Mouse (Mus musculus): Measurements from ENCODE around the gene Mrm1. TPM values are rescaled to one million over a fixed set of nuclear protein-coding genes. Genes with fewer than 3 reads are reported as not detected.

Mrm1 gene
- polyA plus RNA-seq, 1 experiment from 2014 or later = 18.5 TPM

DNA sequence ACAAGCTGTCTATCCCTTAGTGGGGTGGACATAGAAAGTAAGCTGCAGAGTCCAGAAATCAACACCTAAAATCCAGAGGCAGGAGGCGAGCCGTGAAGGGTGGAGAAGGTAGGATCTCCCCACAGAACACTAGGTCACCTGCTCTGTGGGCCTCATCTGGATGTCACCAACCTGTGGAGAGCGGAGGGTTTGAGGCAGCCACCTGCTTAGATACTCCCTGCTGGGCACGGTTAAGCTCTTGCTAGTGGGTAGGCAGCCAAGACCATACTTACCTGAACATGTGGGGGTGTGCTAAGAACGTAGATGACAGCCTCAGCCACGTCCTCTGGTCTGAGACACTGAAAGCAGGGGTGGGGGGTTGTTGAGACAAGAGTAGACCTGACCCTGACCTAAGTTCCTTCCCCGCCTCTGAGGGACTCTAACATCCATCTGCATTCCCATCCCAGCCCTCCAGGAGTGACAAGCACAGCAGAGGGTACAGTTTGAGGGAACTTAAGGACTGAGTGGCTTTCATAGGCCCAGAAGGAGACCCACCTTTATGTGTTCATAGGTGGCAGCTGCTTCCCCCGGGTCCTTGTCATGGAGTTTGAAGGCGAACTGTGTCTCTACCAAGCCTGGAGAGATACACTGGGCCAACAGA lies 1.9 kb upstream of the Mrm1 start:
- Histone ChIP-seq H3K9ac (ENCODE audit: low read depth, low read length) (no peak overlapping the region), H3K4me3 (ENCODE audit: low read depth, low read length) (no peak overlapping the region), H3K27me3 (ENCODE audit: control insufficient read depth, insufficient read depth, low read depth, low read length) (no peaks in the 10 kb centered on the region), H3K9me3 (replicated peaks; ENCODE audit: control insufficient read depth, low read length, poor library complexity, severe bottlenecking) (no peaks in the 10 kb centered on the region), H3K36me3 (ENCODE audit: control insufficient read depth, insufficient read depth, low read length) (no peaks in the 10 kb centered on the region), H3K27ac (ENCODE audit: low read length) (no peak overlapping the region), H3K4me2 (ENCODE audit: low read length) (no peak overlapping the region), H3K4me1 (ENCODE audit: control insufficient read depth, insufficient read depth, low read length) (no peaks in the 10 kb centered on the region)
- no peak for ATAC-seq
- WGBS = 87% methylated on average over 9 of the region's 9 CpGs

DNA sequence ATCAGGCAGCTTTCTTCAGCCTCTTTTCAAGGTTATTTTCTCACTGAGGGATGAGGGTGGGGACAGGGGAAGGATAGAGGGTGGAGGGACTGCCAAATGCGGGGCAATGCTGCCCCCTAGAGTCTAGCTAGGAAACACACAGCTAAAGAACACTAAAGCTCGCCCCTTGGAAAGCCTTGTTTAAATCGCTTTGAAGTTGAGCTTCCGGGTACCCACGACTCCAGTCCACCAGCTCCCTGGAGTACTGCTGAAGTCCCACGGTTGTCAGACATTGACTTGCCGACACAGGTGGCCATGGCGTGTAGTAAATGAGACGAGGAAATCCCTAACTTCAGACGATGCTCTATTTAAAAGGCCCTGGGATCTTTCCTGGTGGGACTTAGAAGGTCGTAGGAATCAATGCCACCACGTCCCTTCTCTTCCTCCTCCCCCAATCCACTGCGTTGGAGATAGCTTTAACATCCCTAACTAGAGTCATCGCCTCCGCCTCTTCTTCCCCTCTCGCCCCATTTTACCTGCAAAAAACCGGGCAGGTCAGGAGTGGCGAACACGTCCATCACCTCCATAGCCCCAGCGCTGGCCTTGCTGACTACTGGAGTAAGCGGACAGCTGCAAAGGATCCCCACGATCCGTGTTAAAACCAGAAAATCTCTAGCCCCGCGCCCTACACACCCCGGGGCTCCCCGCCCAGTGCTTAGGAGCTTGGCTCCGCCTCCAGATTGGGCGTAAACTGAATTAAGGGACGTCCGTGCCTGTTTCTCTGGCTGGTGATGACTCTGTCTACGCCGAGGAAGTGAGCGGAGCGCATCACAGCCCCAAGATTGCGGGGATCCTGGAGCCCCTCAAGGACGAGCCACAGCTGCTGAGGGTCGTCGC lies 992 bp downstream of the Mrm1 start:
- peak overlapping the region; percentile 55 for H3K27ac ChIP-seq (ENCODE audit: low read length)
- no peaks in the 10 kb centered on the region for H3K36me3 ChIP-seq (ENCODE audit: control insufficient read depth, insufficient read depth, low read length)
- peak overlapping the region; percentile 74 for H3K9ac ChIP-seq (ENCODE audit: low read depth, low read length)
- H3K27me3 ChIP-seq (ENCODE audit: control insufficient read depth, insufficient read depth, low read depth, low read length) = no peaks in the 10 kb centered on the region
- peak; percentile 76 for ATAC-seq
- H3K9me3 ChIP-seq (replicated peaks; ENCODE audit: control insufficient read depth, low read length, poor library complexity, severe bottlenecking) = no peaks in the 10 kb centered on the region
- under 1% methylated on average over 39 of the region's 39 CpGs for WGBS
- H3K4me1 ChIP-seq (ENCODE audit: control insufficient read depth, insufficient read depth, low read length) = no peaks in the 10 kb centered on the region
- peak overlapping the region; percentile 64 for H3K4me3 ChIP-seq (ENCODE audit: low read depth, low read length)
- peak overlapping the region; percentile 86 for H3K4me2 ChIP-seq (ENCODE audit: low read length)

DNA sequence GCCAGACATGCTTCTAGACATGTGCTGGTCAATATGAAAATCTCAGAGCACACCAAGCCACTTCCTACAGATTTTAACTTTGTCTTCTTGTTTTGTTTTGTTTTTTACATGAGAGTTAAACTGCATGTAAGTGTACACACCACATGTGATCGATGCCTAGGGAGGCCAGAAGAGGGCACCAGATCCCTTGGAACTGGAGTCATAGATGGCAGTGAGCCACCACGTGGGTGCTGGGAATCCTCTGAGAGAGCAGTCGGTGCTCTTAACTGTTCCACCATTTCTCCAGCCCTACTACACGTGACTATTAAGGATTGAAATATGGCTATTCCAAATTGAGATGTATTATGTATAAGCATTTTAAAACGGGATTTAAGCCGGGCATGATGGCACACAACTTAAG lies 2.0 kb downstream of the Mrm1 start:
- H3K9ac ChIP-seq (ENCODE audit: low read depth, low read length) = no peak overlapping the region
- no peak for ATAC-seq
- H3K27ac ChIP-seq (ENCODE audit: low read length) = no peak overlapping the region
- H3K4me2 ChIP-seq (ENCODE audit: low read length) = no peak overlapping the region
- H3K9me3 ChIP-seq (replicated peaks; ENCODE audit: control insufficient read depth, low read length, poor library complexity, severe bottlenecking) = no peaks in the 10 kb centered on the region
- WGBS = 80% methylated on average over 6 of the region's 6 CpGs
- H3K4me1 ChIP-seq (ENCODE audit: control insufficient read depth, insufficient read depth, low read length) = no peaks in the 10 kb centered on the region
- H3K27me3 ChIP-seq (ENCODE audit: control insufficient read depth, insufficient read depth, low read depth, low read length) = no peaks in the 10 kb centered on the region
- no peak overlapping the region for H3K4me3 ChIP-seq (ENCODE audit: low read depth, low read length)
- H3K36me3 ChIP-seq (ENCODE audit: control insufficient read depth, insufficient read depth, low read length) = no peaks in the 10 kb centered on the region

DNA sequence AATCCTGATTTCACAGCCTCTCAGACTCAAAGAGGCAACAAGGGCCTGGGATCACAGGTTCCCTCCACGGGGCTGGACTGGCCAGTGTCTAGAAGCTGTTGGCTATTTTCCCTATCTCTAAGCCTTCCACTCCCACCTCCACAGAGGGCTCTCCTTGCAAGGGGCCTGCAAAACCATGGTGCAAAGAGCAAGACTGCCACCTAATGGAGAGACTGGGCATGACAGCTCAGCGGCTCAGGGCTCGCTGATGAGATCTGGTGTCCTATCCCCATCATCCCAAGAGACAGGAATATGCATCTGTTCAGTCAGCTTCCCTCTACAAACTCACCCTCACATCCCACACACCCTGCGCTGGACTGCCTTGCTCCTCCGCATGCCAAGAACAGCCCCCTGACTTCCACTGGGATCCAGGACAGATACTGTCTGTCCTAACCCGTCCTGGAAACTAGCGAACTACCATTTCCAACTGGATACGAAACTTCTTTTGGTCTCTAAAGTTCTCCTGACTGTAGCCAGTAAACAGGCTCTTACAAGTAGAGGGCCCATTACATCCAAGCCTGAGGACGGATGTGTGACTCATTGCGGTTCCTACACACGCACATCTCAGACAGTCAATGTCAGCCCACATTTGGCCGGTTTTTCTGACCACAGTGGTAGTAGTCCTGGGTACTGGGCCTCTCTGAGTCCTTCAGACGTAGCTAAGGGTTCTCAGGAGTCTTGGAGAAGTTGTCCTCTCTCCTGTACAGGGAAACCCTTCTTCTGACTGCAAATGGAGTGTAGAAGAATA lies 5.4 kb downstream of the Mrm1 start:
- Histone ChIP-seq H3K4me2 (ENCODE audit: low read length) (no peak overlapping the region), H3K27me3 (ENCODE audit: control insufficient read depth, insufficient read depth, low read depth, low read length) (no peaks in the 10 kb centered on the region), H3K36me3 (ENCODE audit: control insufficient read depth, insufficient read depth, low read length) (no peaks in the 10 kb centered on the region), H3K27ac (ENCODE audit: low read length) (no peak overlapping the region), H3K9me3 (replicated peaks; ENCODE audit: control insufficient read depth, low read length, poor library complexity, severe bottlenecking) (no peaks in the 10 kb centered on the region), H3K4me3 (ENCODE audit: low read depth, low read length) (no peak overlapping the region), H3K9ac (ENCODE audit: low read depth, low read length) (no peak overlapping the region), H3K4me1 (ENCODE audit: control insufficient read depth, insufficient read depth, low read length) (no peaks in the 10 kb centered on the region)
- 56% methylated on average over 13 of the region's 13 CpGs for WGBS
- 0 out of 2 replicates have a peak, but pooled peaks have one; percentile 43 for ATAC-seq

DNA sequence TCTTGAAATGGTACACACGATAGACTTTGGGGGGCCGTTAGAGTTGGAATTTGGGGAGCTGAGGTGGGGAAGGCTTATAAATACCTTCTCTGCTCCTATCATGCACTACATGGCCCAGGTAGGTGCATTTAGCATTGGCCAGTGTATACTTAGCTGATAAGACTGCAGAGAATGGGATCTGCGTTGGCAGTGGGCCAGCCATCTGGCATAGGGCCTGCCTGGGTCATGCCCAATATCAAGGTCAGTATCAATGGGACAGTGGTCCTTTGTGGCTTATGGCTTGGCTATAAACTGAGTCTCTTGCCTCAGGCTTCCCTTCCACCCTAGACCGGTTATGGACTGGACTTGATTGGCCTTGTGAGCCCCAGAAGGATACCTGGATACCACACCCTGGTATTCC lies 14.9 kb downstream of the Mrm1 start:
- Histone ChIP-seq H3K4me1 (ENCODE audit: control insufficient read depth, insufficient read depth, low read length) (no peaks in the 10 kb centered on the region), H3K9me3 (replicated peaks; ENCODE audit: control insufficient read depth, low read length, poor library complexity, severe bottlenecking) (no peaks in the 10 kb centered on the region), H3K4me2 (ENCODE audit: low read length) (no peak overlapping the region), H3K27ac (ENCODE audit: low read length) (no peak overlapping the region), H3K36me3 (ENCODE audit: control insufficient read depth, insufficient read depth, low read length) (no peaks in the 10 kb centered on the region), H3K27me3 (ENCODE audit: control insufficient read depth, insufficient read depth, low read depth, low read length) (no peaks in the 10 kb centered on the region; the same call in 1 of the 2 replicates), H3K9ac (ENCODE audit: low read depth, low read length) (no peak overlapping the region), H3K4me3 (ENCODE audit: low read depth, low read length) (no peak overlapping the region)
- WGBS = 94% methylated on average over 4 of the region's 4 CpGs
- no peak for ATAC-seq

DNA sequence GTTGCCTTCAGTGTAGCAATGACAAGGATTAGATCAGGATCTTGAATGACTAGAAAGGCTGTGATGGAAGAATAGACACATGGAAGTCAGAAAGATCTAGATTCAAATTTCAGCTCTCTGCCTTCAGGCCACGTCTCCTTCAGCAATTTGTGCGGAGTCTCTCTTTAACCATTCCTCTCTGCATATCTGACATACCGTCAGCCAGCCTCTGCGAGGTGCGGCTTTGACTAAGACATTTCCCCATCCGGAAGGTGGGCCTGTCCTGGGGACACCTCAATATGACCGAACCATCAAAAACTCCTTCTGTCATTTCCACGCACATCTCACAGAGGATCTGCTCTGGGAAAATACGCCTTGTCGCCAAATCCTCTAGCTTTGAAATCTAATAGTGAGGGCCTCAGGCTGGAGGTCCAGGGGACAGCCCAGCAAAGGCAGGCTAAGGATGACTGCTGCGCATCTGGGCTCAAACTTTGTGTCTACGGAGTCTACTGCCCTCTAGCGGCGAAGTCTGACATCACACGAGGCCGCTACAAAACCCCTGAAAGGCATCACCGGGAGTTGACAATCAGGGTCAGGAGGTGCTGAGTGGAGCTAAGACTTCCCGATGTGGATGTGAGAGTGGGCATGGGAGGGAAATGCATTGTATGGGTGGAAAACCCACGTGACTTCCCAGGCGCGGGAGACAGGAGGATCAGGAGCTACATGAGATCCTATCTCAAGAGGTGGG lies 21.5 kb downstream of the Mrm1 start:
- no peaks in the 10 kb centered on the region for H3K36me3 ChIP-seq (ENCODE audit: control insufficient read depth, insufficient read depth, low read length)
- no peak overlapping the region for H3K27ac ChIP-seq (ENCODE audit: low read length)
- no peaks in the 10 kb centered on the region; the same call in 1 of the 2 replicates for H3K27me3 ChIP-seq (ENCODE audit: control insufficient read depth, insufficient read depth, low read depth, low read length)
- H3K4me2 ChIP-seq (ENCODE audit: low read length) = no peak overlapping the region
- no peak overlapping the region for H3K9ac ChIP-seq (ENCODE audit: low read depth, low read length)
- no peak overlapping the region for H3K4me3 ChIP-seq (ENCODE audit: low read depth, low read length)
- ATAC-seq = peak; percentile 55; the same call in 1 of the 2 replicates
- WGBS = 17% methylated on average over 21 of the region's 21 CpGs
- H3K4me1 ChIP-seq (ENCODE audit: control insufficient read depth, insufficient read depth, low read length) = peaks cover 4% of the 10 kb centered on the region; the same call in 1 of the 2 replicates
- no peaks in the 10 kb centered on the region for H3K9me3 ChIP-seq (replicated peaks; ENCODE audit: control insufficient read depth, low read length, poor library complexity, severe bottlenecking)

DNA sequence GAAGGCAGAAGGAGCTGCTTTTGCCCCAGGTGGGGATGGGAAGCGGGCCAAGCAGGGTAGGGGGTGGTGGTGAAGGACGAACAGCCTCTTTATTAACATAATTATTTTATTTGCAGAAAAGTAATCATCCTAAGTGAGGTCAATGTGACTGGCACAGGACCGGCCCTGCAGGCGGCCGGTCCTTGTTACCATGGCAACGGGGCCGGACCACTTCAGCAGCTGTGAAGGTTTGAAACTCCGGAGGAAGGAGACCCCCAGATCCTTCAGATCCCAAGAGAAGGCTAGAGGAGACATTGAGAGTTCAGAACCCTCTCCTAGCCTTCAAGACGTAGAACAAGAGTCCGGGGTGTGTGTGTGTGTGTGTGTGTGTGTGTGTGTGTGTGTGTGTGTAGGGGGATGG lies 22.3 kb downstream of the Mrm1 start:
- ATAC-seq = no peak
- Histone ChIP-seq H3K4me3 (ENCODE audit: low read depth, low read length) (no peak overlapping the region), H3K27me3 (ENCODE audit: control insufficient read depth, insufficient read depth, low read depth, low read length) (no peaks in the 10 kb centered on the region), H3K4me1 (ENCODE audit: control insufficient read depth, insufficient read depth, low read length) (peaks cover 4% of the 10 kb centered on the region; the same call in 1 of the 2 replicates), H3K9ac (ENCODE audit: low read depth, low read length) (no peak overlapping the region), H3K9me3 (replicated peaks; ENCODE audit: control insufficient read depth, low read length, poor library complexity, severe bottlenecking) (no peaks in the 10 kb centered on the region), H3K36me3 (ENCODE audit: control insufficient read depth, insufficient read depth, low read length) (no peaks in the 10 kb centered on the region), H3K4me2 (ENCODE audit: low read length) (no peak overlapping the region), H3K27ac (ENCODE audit: low read length) (no peak overlapping the region)
- 25% methylated on average over 10 of the region's 10 CpGs for WGBS

DNA sequence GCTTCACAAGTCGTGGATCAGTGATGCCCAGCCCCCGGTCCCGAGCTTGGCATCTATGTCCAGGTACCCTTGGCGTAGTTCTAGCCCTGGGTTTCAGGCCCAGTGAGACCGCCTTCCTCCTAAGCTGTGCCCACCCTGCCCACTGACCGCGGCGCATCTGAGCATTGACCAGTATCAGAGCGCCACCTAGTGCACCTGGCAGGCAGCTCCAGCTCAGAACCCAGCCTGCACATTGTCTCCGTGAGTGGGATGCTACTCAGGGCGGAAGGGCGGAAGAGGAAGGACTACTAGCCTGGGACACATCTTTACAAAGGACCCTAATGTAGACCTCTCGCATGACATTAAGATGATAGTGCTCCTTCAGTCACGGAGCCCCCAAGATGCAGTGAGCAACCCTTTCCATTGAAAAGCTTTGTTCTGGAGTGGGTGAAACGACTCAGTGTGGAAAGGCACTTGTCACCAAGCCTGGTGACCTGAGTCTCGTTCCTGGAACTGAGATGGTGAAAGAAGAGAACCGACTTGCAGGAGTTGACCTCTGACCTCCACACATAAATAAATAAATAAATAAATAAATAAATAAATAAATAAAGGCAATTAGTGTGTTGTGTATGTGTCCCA lies 24.7 kb downstream of the Mrm1 start:
- Histone ChIP-seq H3K27me3 (ENCODE audit: control insufficient read depth, insufficient read depth, low read depth, low read length) (0 out of 2 replicates have a peak, but pooled peaks cover 2% of the 10 kb centered on the region), H3K4me1 (ENCODE audit: control insufficient read depth, insufficient read depth, low read length) (peaks cover 4% of the 10 kb centered on the region; the same call in 1 of the 2 replicates), H3K9me3 (replicated peaks; ENCODE audit: control insufficient read depth, low read length, poor library complexity, severe bottlenecking) (no peaks in the 10 kb centered on the region), H3K36me3 (ENCODE audit: control insufficient read depth, insufficient read depth, low read length) (no peaks in the 10 kb centered on the region), H3K27ac (ENCODE audit: low read length) (no peak overlapping the region; the same call in 1 of the 2 replicates), H3K4me2 (ENCODE audit: low read length) (peak overlapping the region; percentile 59), H3K9ac (ENCODE audit: low read depth, low read length) (peak overlapping the region; percentile 63), H3K4me3 (ENCODE audit: low read depth, low read length) (peak overlapping the region; percentile 27)
- ATAC-seq = peak; percentile 93
- 4% methylated on average over 17 of the region's 17 CpGs for whole genome bisulfite sequencing

All from midbrain, embryonic 16.5 days (tissue).